Mouse (Mus musculus) MEL (cell line): Measurements from ENCODE around the gene Ccdc9b. TPM values are rescaled to one million over a fixed set of nuclear protein-coding genes. Genes with fewer than 3 reads are reported as not detected.

Experiments
- DNase-seq: peaks from one replicate; pipeline ENCODE4 v3.0.0; 2011; ENCODE audit warnings: low read depth, low spot score
- H3K27ac ChIP-seq: 2 replicates; pipeline ENCODE4 v1.5.1; 2012; ENCODE audit warnings: low read depth, mild to moderate bottlenecking, control low read depth, low read length, moderate library complexity; ENCODE audit not compliant: control insufficient read depth
- H3K27me3 ChIP-seq, 2 experiments: fragments of 150-350 bp in 1 of 2; sonication (generic) in 1 of 2; 2 replicates each; pipeline ENCODE4 v1.6.1; 2012; ENCODE audit warnings: low read length in 2 of 2, mild to moderate bottlenecking in 2 of 2, improper control_type of control experiment in 1 of 2, moderate library complexity in 1 of 2; ENCODE audit not compliant: insufficient read depth in 2 of 2, control insufficient read depth in 1 of 2
- H3K36me3 ChIP-seq, 2 experiments: 2 replicates each; pipeline ENCODE4 v1.6.1; 2012 to 2014; ENCODE audit warnings: low read length in 2 of 2, improper control_type of control experiment in 1 of 2, inconsistent platforms in 1 of 2, mild to moderate bottlenecking in 1 of 2; ENCODE audit not compliant: insufficient read depth in 2 of 2, control insufficient read depth in 1 of 2
- H3K4me1 ChIP-seq, 2 experiments: fragments of 150-350 bp in 1 of 2; sonication (generic) in 1 of 2; 2 replicates each; pipeline ENCODE4 v1.6.1; 2012; ENCODE audit warnings: low read length in 2 of 2, improper control_type of control experiment in 1 of 2, mild to moderate bottlenecking in 1 of 2; ENCODE audit not compliant: insufficient read depth in 2 of 2, control insufficient read depth in 1 of 2
- H3K4me3 ChIP-seq, 2 experiments: fragments of 150-350 bp in 1 of 2; sonication (generic) in 1 of 2; 2 replicates each; pipeline ENCODE4 v1.5.1; 2012; ENCODE audit warnings: low read depth in 2 of 2, low read length in 2 of 2, mild to moderate bottlenecking in 2 of 2, moderate library complexity in 2 of 2, control low read depth in 1 of 2, improper control_type of control experiment in 1 of 2; ENCODE audit not compliant: control insufficient read depth in 1 of 2, insufficient read depth in 1 of 2
- H3K79me2 ChIP-seq: 2 replicates; pipeline ENCODE4 v1.6.1; 2012; ENCODE audit warnings: mild to moderate bottlenecking, low read length, moderate library complexity; ENCODE audit not compliant: control insufficient read depth, poor library complexity, insufficient read depth
- H3K9ac ChIP-seq: 2 replicates; pipeline ENCODE4 v1.6.1; 2012; ENCODE audit warnings: low read depth, mild to moderate bottlenecking, control low read depth, low read length, moderate library complexity; ENCODE audit not compliant: control insufficient read depth, poor library complexity, severe bottlenecking
- H3K9me3 ChIP-seq: fragments of 150-350 bp; sonication (generic); replicated peaks from 2 replicates; pipeline ENCODE4 v1.6.1; 2012; ENCODE audit warnings: mild to moderate bottlenecking, low read length, improper control_type of control experiment, moderate library complexity; ENCODE audit not compliant: insufficient read depth
- BHLHE40 ChIP-seq: IDR thresholded peaks from 2 replicates; pipeline ENCODE4 v1.6.1; 2012; ENCODE audit warnings: low read depth, mild to moderate bottlenecking, inconsistent platforms, low read length, improper control_type of control experiment, borderline replicate concordance
- CHD2 ChIP-seq: IDR thresholded peaks from 2 replicates; pipeline ENCODE4 v1.6.1; 2011; ENCODE audit warnings: low read length, improper control_type of control experiment
- CTCF ChIP-seq, 3 experiments: IDR thresholded peaks in 2 of 3; conservative IDR thresholded peaks in 1 of 3; 2 replicates each; pipeline ENCODE4 v1.5.1; 2011 to 2012; ENCODE audit warnings: low read length in 3 of 3, low read depth in 2 of 3, mild to moderate bottlenecking in 2 of 3, improper control_type of control experiment in 1 of 3, inconsistent platforms in 1 of 3, mixed read lengths in 1 of 3, moderate library complexity in 1 of 3; ENCODE audit not compliant: control insufficient read depth in 1 of 3, insufficient read depth in 1 of 3, poor library complexity in 1 of 3, severe bottlenecking in 1 of 3
- ELF1 ChIP-seq: IDR thresholded peaks from 2 replicates; pipeline ENCODE4 v1.6.1; 2014; ENCODE audit warnings: low read depth, mild to moderate bottlenecking, inconsistent platforms, low read length, improper control_type of control experiment, moderate library complexity
- EP300 ChIP-seq, 2 experiments: IDR thresholded peaks; 2 replicates each; pipeline ENCODE4 v1.6.1; 2011; ENCODE audit warnings: improper control_type of control experiment in 2 of 2, low read length in 2 of 2, low read depth in 1 of 2, mild to moderate bottlenecking in 1 of 2
- ETS1 ChIP-seq: IDR thresholded peaks from 2 replicates; pipeline ENCODE4 v1.6.1; 2012; ENCODE audit warnings: low read depth, mild to moderate bottlenecking, inconsistent platforms, low read length, improper control_type of control experiment, moderate library complexity
- GABPA ChIP-seq: IDR thresholded peaks from 2 replicates; pipeline ENCODE4 v1.6.1; 2012; ENCODE audit warnings: low read depth, mild to moderate bottlenecking, inconsistent platforms, low read length, improper control_type of control experiment, moderate library complexity
- GATA1 ChIP-seq: IDR thresholded peaks from 2 replicates; pipeline ENCODE4 v1.6.1; 2011; ENCODE audit warnings: low read depth, low read length, improper control_type of control experiment
- HCFC1 ChIP-seq: IDR thresholded peaks from 2 replicates; pipeline ENCODE4 v1.6.1; 2012; ENCODE audit warnings: low read depth, mild to moderate bottlenecking, inconsistent platforms, low read length, improper control_type of control experiment, moderate library complexity
- JUND ChIP-seq: IDR thresholded peaks from 2 replicates; pipeline ENCODE4 v1.6.1; 2011; ENCODE audit warnings: low read depth, mild to moderate bottlenecking, improper control_type of control experiment, low read length
- KAT2A ChIP-seq: conservative IDR thresholded peaks from 2 replicates; pipeline ENCODE4 v1.6.1; 2012; ENCODE audit warnings: low read depth, low read length, improper control_type of control experiment, inconsistent platforms
- MAFK ChIP-seq: IDR thresholded peaks from 2 replicates; pipeline ENCODE4 v1.6.1; 2011; ENCODE audit warnings: low read depth, mild to moderate bottlenecking, low read length, improper control_type of control experiment, borderline replicate concordance
- MAX ChIP-seq: IDR thresholded peaks from 2 replicates; pipeline ENCODE4 v1.6.1; 2011; ENCODE audit warnings: low read length, improper control_type of control experiment
- MAZ ChIP-seq: IDR thresholded peaks from 2 replicates; pipeline ENCODE4 v1.6.1; 2012; ENCODE audit warnings: low read depth, mild to moderate bottlenecking, inconsistent platforms, low read length, improper control_type of control experiment
- MEF2A ChIP-seq: IDR thresholded peaks from 2 replicates; pipeline ENCODE4 v1.6.1; 2014; ENCODE audit warnings: low read depth, mild to moderate bottlenecking, inconsistent platforms, low read length, improper control_type of control experiment; ENCODE audit not compliant: poor library complexity, insufficient replicate concordance, severe bottlenecking; ENCODE audit errors: extremely low read depth
- MXI1 ChIP-seq: IDR thresholded peaks from 2 replicates; pipeline ENCODE4 v1.6.1; 2011; ENCODE audit warnings: mild to moderate bottlenecking, low read depth, low read length, improper control_type of control experiment
- MYC ChIP-seq: IDR thresholded peaks from 2 replicates; pipeline ENCODE4 v1.6.1; 2011; ENCODE audit warnings: low read depth, mild to moderate bottlenecking, low read length, improper control_type of control experiment, moderate library complexity
- NELFE ChIP-seq: IDR thresholded peaks from 2 replicates; pipeline ENCODE4 v1.6.1; 2011; ENCODE audit warnings: low read depth, low read length, improper control_type of control experiment
- NRF1 ChIP-seq: IDR thresholded peaks from 2 replicates; pipeline ENCODE4 v1.6.1; 2014; ENCODE audit warnings: low read depth, mild to moderate bottlenecking, inconsistent platforms, low read length, improper control_type of control experiment, moderate library complexity; ENCODE audit not compliant: poor library complexity, insufficient read depth, severe bottlenecking
- POLR2A ChIP-seq, 2 experiments: IDR thresholded peaks; 2 replicates each; pipeline ENCODE4 v1.6.1; 2011 to 2012; ENCODE audit warnings: low read length in 2 of 2, mild to moderate bottlenecking in 2 of 2, control low read depth in 1 of 2, improper control_type of control experiment in 1 of 2, low read depth in 1 of 2, moderate library complexity in 1 of 2; ENCODE audit not compliant: control insufficient read depth in 1 of 2, insufficient read depth in 1 of 2, poor library complexity in 1 of 2
- POLR2AphosphoS2 ChIP-seq: IDR thresholded peaks from 2 replicates; pipeline ENCODE4 v1.6.1; 2011; ENCODE audit warnings: low read length, improper control_type of control experiment
- POLR2AphosphoS5 ChIP-seq: IDR thresholded peaks from 2 replicates; pipeline ENCODE4 v1.6.1; 2012; ENCODE audit warnings: low read depth, borderline replicate concordance, mild to moderate bottlenecking, inconsistent platforms, low read length, moderate library complexity, mixed read lengths
- RCOR1 ChIP-seq: IDR thresholded peaks from 2 replicates; pipeline ENCODE4 v1.6.1; 2012; ENCODE audit warnings: low read depth, mild to moderate bottlenecking, inconsistent platforms, low read length, improper control_type of control experiment
- TAL1 ChIP-seq: IDR thresholded peaks from 2 replicates; pipeline ENCODE4 v1.6.1; 2012; ENCODE audit warnings: mild to moderate bottlenecking, inconsistent platforms, low read length, moderate library complexity, mixed read lengths
- TBP ChIP-seq: IDR thresholded peaks from 2 replicates; pipeline ENCODE4 v1.8.0; 2011; ENCODE audit warnings: low read depth, low read length, improper control_type of control experiment
- TCF12 ChIP-seq: IDR thresholded peaks from 2 replicates; pipeline ENCODE4 v1.6.1; 2014; ENCODE audit warnings: low read depth, mild to moderate bottlenecking, inconsistent platforms, low read length, improper control_type of control experiment, moderate library complexity
- UBTF ChIP-seq: IDR thresholded peaks from 2 replicates; pipeline ENCODE4 v1.6.1; 2012; ENCODE audit warnings: low read depth, mild to moderate bottlenecking, inconsistent platforms, low read length, improper control_type of control experiment, moderate library complexity, borderline replicate concordance; ENCODE audit not compliant: insufficient read depth
- USF1 ChIP-seq: IDR thresholded peaks from 2 replicates; pipeline ENCODE4 v1.6.1; 2014; ENCODE audit warnings: low read depth, mild to moderate bottlenecking, inconsistent platforms, low read length, improper control_type of control experiment, moderate library complexity
- USF2 ChIP-seq, 2 experiments: IDR thresholded peaks; 2 replicates each; pipeline ENCODE4 v1.6.1; 2011 to 2012; ENCODE audit warnings: improper control_type of control experiment in 2 of 2, low read length in 2 of 2, borderline replicate concordance in 1 of 2, inconsistent platforms in 1 of 2, low read depth in 1 of 2, mild to moderate bottlenecking in 1 of 2; ENCODE audit not compliant: insufficient read depth in 1 of 2
- ZC3H11A ChIP-seq: IDR thresholded peaks from 2 replicates; pipeline ENCODE4 v1.6.1; 2012; ENCODE audit warnings: low read depth, mild to moderate bottlenecking, inconsistent platforms, low read length, improper control_type of control experiment
- ZKSCAN1 ChIP-seq: IDR thresholded peaks from 2 replicates; pipeline ENCODE4 v1.6.1; 2012; ENCODE audit warnings: low read depth, mild to moderate bottlenecking, inconsistent platforms, low read length, improper control_type of control experiment, moderate library complexity
- ZMIZ1 ChIP-seq: IDR thresholded peaks from 2 replicates; pipeline ENCODE4 v1.6.1; 2012; ENCODE audit warnings: low read depth, mild to moderate bottlenecking, inconsistent platforms, low read length, improper control_type of control experiment, moderate library complexity
- ZNF384 ChIP-seq: IDR thresholded peaks from 2 replicates; pipeline ENCODE4 v1.6.1; 2012; ENCODE audit warnings: low read depth, mild to moderate bottlenecking, inconsistent platforms, low read length, improper control_type of control experiment
- polyA plus RNA-seq, 2 experiments: library from polyadenylated mRNA; stranded (reverse) in 1 of 2; unstranded in 1 of 2; fragments of >175 nt in 1 of 2; fragments of >200 nt in 1 of 2; gene quantifications; 2 replicates each; pipeline versions ENCODE4 v1.2.1 to v1.2.4; 2012; ENCODE audit warnings: low replicate concordance in 2 of 2, low read depth in 1 of 2; ENCODE audit not compliant: insufficient read length in 2 of 2, insufficient read depth in 1 of 2, missing spikeins in 1 of 2
- total RNA-seq: library from RNA; depleted of rRNA; stranded (reverse); fragments of 300-350 nt; gene quantifications from 2 replicates; pipeline ENCODE4 v1.2.3, GENCODE M21; 2012

Gene Ccdc9b
- total and polyA plus RNA-seq, 3 experiments, result 1.7 to 2.4 TPM; not detected in 1

DNA sequence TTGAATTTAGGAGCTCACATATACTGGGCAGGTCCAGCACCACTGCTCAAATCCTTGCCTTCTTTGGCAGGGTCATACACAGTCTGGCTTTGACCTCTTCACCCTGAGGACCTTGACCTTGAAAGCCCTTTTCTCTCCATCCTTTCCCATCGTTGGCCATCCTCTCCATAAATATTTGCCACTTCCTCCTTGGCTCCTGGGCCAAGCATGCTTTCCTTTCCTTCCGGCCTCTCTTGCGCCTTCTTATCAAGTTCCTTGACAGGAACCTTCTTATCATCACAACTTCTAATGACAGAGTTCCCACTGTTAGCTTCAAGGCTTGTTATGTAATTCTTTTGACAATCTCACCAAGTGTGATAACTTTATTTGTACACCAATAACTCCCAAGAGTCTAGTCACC is 42.7 kb upstream of the Ccdc9b start (continued):
- TF ChIP-seq USF1, result no peak
- TF ChIP-seq HCFC1, result no peak
- TF ChIP-seq EP300 (IDR thresholded peaks at IDR 0.05; ENCODE audit: low read depth in 1 of 2, low read length in 2 of 2), result peak; percentile 78 to 83; a peak in 3 of 4 replicates
- no peak for TF ChIP-seq ZKSCAN1
- TF ChIP-seq MAX, result peak; percentile 43; the same call in 1 of the 2 replicates
- no peak for TF ChIP-seq NRF1
- peak; percentile 37 for TF ChIP-seq MXI1
- no peak for TF ChIP-seq USF2 (IDR thresholded peaks at IDR 0.05; ENCODE audit: borderline replicate concordance in 1 of 2, insufficient read depth in 1 of 2, low read depth in 1 of 2, low read length in 2 of 2)
- TF ChIP-seq TAL1, result 0 out of 2 replicates have a peak, but pooled peaks have one; percentile 3
- TF ChIP-seq ELF1, result peak; percentile 57; the same call in 1 of the 2 replicates

DNA sequence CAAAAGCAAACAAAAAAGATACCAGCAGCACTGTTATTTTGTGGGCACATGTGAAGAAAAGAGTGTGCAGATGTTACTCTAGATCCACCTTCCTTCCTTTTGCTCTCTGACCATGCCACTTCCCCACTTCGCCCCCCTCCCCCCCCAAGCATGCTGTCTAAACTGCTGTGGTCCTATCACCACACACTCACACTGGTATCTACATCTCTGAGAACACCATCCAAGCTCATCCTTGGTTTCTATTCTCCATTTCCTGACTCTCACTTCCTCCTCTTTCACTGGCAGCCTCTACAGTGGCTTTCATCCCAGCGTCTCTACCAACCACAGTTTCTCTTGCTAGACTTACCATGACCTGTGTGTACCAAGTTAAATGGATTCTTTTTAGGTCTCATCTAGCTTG is 42.0 kb upstream of the Ccdc9b start:
- DNase-seq, result peak; percentile 82
- H3K9ac ChIP-seq, result no peak overlapping the region; the same call in 1 of the 2 replicates
- TF ChIP-seq EP300 (IDR thresholded peaks at IDR 0.05; ENCODE audit: low read depth in 1 of 2, low read length in 2 of 2), result peak; percentile 47 to 67
- TF ChIP-seq POLR2AphosphoS2, result no peak
- peak; percentile 51 for TF ChIP-seq RCOR1
- TF ChIP-seq JUND, result no peak
- peak; percentile 75; the same call in 1 of the 2 replicates for TF ChIP-seq MYC
- no peak for TF ChIP-seq MAFK
- no peak for TF ChIP-seq NRF1
- no peak for TF ChIP-seq ZC3H11A
- TF ChIP-seq MEF2A, result no peak
- TF ChIP-seq BHLHE40, result no peak
- TF ChIP-seq GATA1, result peak; percentile 49; the same call in 1 of the 2 replicates
- TF ChIP-seq MAZ, result peak; percentile 43; the same call in 1 of the 2 replicates
- no peak for TF ChIP-seq POLR2AphosphoS5
- no peak for TF ChIP-seq ZMIZ1
- 0 out of 2 replicates have a peak, but pooled peaks have one; percentile 6 for TF ChIP-seq TBP
- TF ChIP-seq POLR2A (IDR thresholded peaks at IDR 0.05; ENCODE audit: control insufficient read depth in 1 of 2, insufficient read depth in 1 of 2, low read depth in 1 of 2, low read length in 2 of 2, poor library complexity in 1 of 2), result no peak; a peak in 1 of 4 replicates
- TF ChIP-seq ZKSCAN1, result no peak
- TF ChIP-seq UBTF, result no peak
- no peak for TF ChIP-seq CTCF (IDR thresholded peaks at IDR 0.05 in 2 of 3, conservative IDR thresholded peaks at IDR 0.05 in 1 of 3; ENCODE audit: control insufficient read depth in 1 of 3, insufficient read depth in 1 of 3, low read depth in 2 of 3, low read length in 3 of 3, poor library complexity in 1 of 3, severe bottlenecking in 1 of 3)
- TF ChIP-seq GABPA, result no peak
- no peak for TF ChIP-seq ZNF384
- TF ChIP-seq CHD2, result no peak
- no peak for TF ChIP-seq KAT2A
- no peak for TF ChIP-seq USF1
- TF ChIP-seq ELF1, result peak; percentile 55; the same call in 1 of the 2 replicates
- peak; percentile 62 for TF ChIP-seq ETS1
- TF ChIP-seq NELFE, result 0 out of 2 replicates have a peak, but pooled peaks have one; percentile 21
- no peak for TF ChIP-seq TCF12

More for the DNA sequence above, 42.0 kb upstream of the Ccdc9b start:
- Histone ChIP-seq H3K4me3 (peak overlapping the region; percentile 11 to 38; a peak in 3 of 4 replicates), H3K9me3 (no peaks in the 10 kb centered on the region), H3K4me1 (peaks cover 14 to 37% of the 10 kb centered on the region in 2 experiments), H3K36me3 (peaks cover 0 to 39% of the 10 kb centered on the region in 2 experiments; a peak in 2 of 4 replicates), H3K79me2 (no peaks in the 10 kb centered on the region), H3K27ac (peak overlapping the region; percentile 91), H3K27me3 (no peaks in the 10 kb centered on the region)
